Mouse (Mus musculus): ENCODE results near the gene Krt34. TPM values are rescaled to one million over a fixed set of nuclear protein-coding genes. Genes with fewer than 3 reads are reported as not detected.

Gene Krt34
- polyA plus RNA-seq (2012; fragmentation: generic; extraction: Trizol), result not detected

- H3K27me3 ChIP-seq (ENCODE audit: control insufficient read depth, insufficient read depth, insufficient read length), result no peaks in the 10 kb centered on the region
- H3K4me3 ChIP-seq, result no peak within 1 kb of the TSS
- no peaks in the 10 kb centered on the region for H3K36me3 ChIP-seq (ENCODE audit: control insufficient read depth, insufficient read depth)
- H3K4me2 ChIP-seq (ENCODE audit: low read depth), result no peak within 1 kb of the TSS
- H3K79me2 ChIP-seq (ENCODE audit: control insufficient read depth, insufficient read depth), result no peaks in the 10 kb centered on the region
- no peak within 1 kb of the TSS for H3ac ChIP-seq (ENCODE audit: control insufficient read depth, insufficient read length)
- TF ChIP-seq CEBPB (IDR thresholded peaks at IDR 0.05; ENCODE audit: insufficient read depth, poor library complexity, severe bottlenecking), result no peak
- no peak for TF ChIP-seq TCF12 (IDR thresholded peaks at IDR 0.05; ENCODE audit: insufficient read depth, poor library complexity, severe bottlenecking)
- no peak for TF ChIP-seq MYOD1 (IDR thresholded peaks at IDR 0.05; ENCODE audit: control insufficient read depth in 1 of 3, insufficient read length in 2 of 3, low read depth in 2 of 3)
- TF ChIP-seq SRF (IDR thresholded peaks at IDR 0.05; ENCODE audit: control insufficient read depth, insufficient read length, low read depth), result no peak
- no peak for TF ChIP-seq MYOG (IDR thresholded peaks at IDR 0.05; ENCODE audit: control insufficient read depth in 1 of 3, insufficient read depth in 1 of 3, insufficient read length in 2 of 3, low read depth in 2 of 3)
- no peak for TF ChIP-seq USF1 (IDR thresholded peaks at IDR 0.05; ENCODE audit: low read depth)
- TF ChIP-seq MAX (IDR thresholded peaks at IDR 0.05; ENCODE audit: low read depth), result no peak
- no peak for TF ChIP-seq REST (IDR thresholded peaks at IDR 0.05; ENCODE audit: insufficient read depth, insufficient read length)
- TF ChIP-seq TCF3 (IDR thresholded peaks at IDR 0.05; ENCODE audit: insufficient read length, low read depth), result no peak
Measured at GRCm38 (mm10) chr11:100041454-100041853, at the start of gene Krt34. Gene Krt34 (minus strand): TSS chr11:100041554.

GRCm38 (mm10) chr11:100088378-100089025 lies 47.1 kb upstream of the Krt34 start:
- H3K27me3 ChIP-seq (ENCODE audit: control insufficient read depth, insufficient read depth, insufficient read length), result peaks cover 9% of the 10 kb centered on the region
- H3K79me2 ChIP-seq (ENCODE audit: control insufficient read depth, insufficient read depth), result no peaks in the 10 kb centered on the region
- H3K4me3 ChIP-seq, result no peak overlapping the region
- no peak overlapping the region for H3K4me2 ChIP-seq (ENCODE audit: low read depth)
- no peak overlapping the region for H3ac ChIP-seq (ENCODE audit: control insufficient read depth, insufficient read length)
- no peak for TF ChIP-seq POLR2A (IDR thresholded peaks at IDR 0.05; ENCODE audit: insufficient read length, low read depth)
- no peak for TF ChIP-seq REST (IDR thresholded peaks at IDR 0.05; ENCODE audit: insufficient read depth, insufficient read length)
- TF ChIP-seq TCF12 (IDR thresholded peaks at IDR 0.05; ENCODE audit: insufficient read depth, poor library complexity, severe bottlenecking), result no peak
- TF ChIP-seq POLR2AphosphoS2 (IDR thresholded peaks at IDR 0.05; ENCODE audit: insufficient read length, low read depth), result no peak
- TF ChIP-seq MYOD1 (IDR thresholded peaks at IDR 0.05; ENCODE audit: control insufficient read depth in 1 of 3, insufficient read length in 2 of 3, low read depth in 2 of 3), result no peak
- no peak for TF ChIP-seq SRF (IDR thresholded peaks at IDR 0.05; ENCODE audit: control insufficient read depth, insufficient read length, low read depth)
- no peak for TF ChIP-seq TCF3 (IDR thresholded peaks at IDR 0.05; ENCODE audit: insufficient read length, low read depth)
- no peaks in the 10 kb centered on the region for H3K36me3 ChIP-seq (ENCODE audit: control insufficient read depth, insufficient read depth)

GRCm38 (mm10) chr11:100087861-100088260 lies 46.5 kb upstream of the Krt34 start, which contains the start of gene Krt32:
Gene Krt32 (minus strand): TSS chr11:100088226.
- Histone ChIP-seq H3K36me3 (ENCODE audit: control insufficient read depth, insufficient read depth) (no peaks in the 10 kb centered on the region), H3ac (ENCODE audit: control insufficient read depth, insufficient read length) (no peak within 1 kb of the TSS), H3K4me2 (ENCODE audit: low read depth) (no peak within 1 kb of the TSS), H3K79me2 (ENCODE audit: control insufficient read depth, insufficient read depth) (no peaks in the 10 kb centered on the region), H3K4me3 (no peak within 1 kb of the TSS), H3K27me3 (ENCODE audit: control insufficient read depth, insufficient read depth, insufficient read length) (peaks cover 9% of the 10 kb centered on the region)
- TF ChIP-seq POLR2A (IDR thresholded peaks at IDR 0.05; ENCODE audit: insufficient read length, low read depth) (no peak), MYOG (IDR thresholded peaks at IDR 0.05; ENCODE audit: control insufficient read depth in 1 of 3, insufficient read depth in 1 of 3, insufficient read length in 2 of 3, low read depth in 2 of 3) (no peak), CEBPB (IDR thresholded peaks at IDR 0.05; ENCODE audit: insufficient read depth, poor library complexity, severe bottlenecking) (no peak), TCF3 (IDR thresholded peaks at IDR 0.05; ENCODE audit: insufficient read length, low read depth) (no peak), MAX (IDR thresholded peaks at IDR 0.05; ENCODE audit: low read depth) (no peak), SRF (IDR thresholded peaks at IDR 0.05; ENCODE audit: control insufficient read depth, insufficient read length, low read depth) (no peak), E2F4 (IDR thresholded peaks at IDR 0.05; ENCODE audit: insufficient read depth) (no peak), MYOD1 (IDR thresholded peaks at IDR 0.05; ENCODE audit: control insufficient read depth in 1 of 3, insufficient read length in 2 of 3, low read depth in 2 of 3) (no peak), USF1 (IDR thresholded peaks at IDR 0.05; ENCODE audit: low read depth) (no peak)

- H3K79me2 ChIP-seq (ENCODE audit: control insufficient read depth, insufficient read depth), result no peaks in the 10 kb centered on the region
- no peak for TF ChIP-seq REST (IDR thresholded peaks at IDR 0.05; ENCODE audit: insufficient read depth, insufficient read length)
- TF ChIP-seq MAX (IDR thresholded peaks at IDR 0.05; ENCODE audit: low read depth), result no peak
- TF ChIP-seq MYOD1 (IDR thresholded peaks at IDR 0.05; ENCODE audit: control insufficient read depth in 1 of 3, insufficient read length in 2 of 3, low read depth in 2 of 3), result no peak
- TF ChIP-seq CEBPB (IDR thresholded peaks at IDR 0.05; ENCODE audit: insufficient read depth, poor library complexity, severe bottlenecking), result no peak
- no peak for TF ChIP-seq POLR2AphosphoS2 (IDR thresholded peaks at IDR 0.05; ENCODE audit: insufficient read length, low read depth)
- no peak for TF ChIP-seq USF1 (IDR thresholded peaks at IDR 0.05; ENCODE audit: low read depth)
- TF ChIP-seq E2F4 (IDR thresholded peaks at IDR 0.05; ENCODE audit: insufficient read depth), result no peak
- TF ChIP-seq TCF3 (IDR thresholded peaks at IDR 0.05; ENCODE audit: insufficient read length, low read depth), result no peak
- no peak for TF ChIP-seq TCF12 (IDR thresholded peaks at IDR 0.05; ENCODE audit: insufficient read depth, poor library complexity, severe bottlenecking)
- TF ChIP-seq MYOG (IDR thresholded peaks at IDR 0.05; ENCODE audit: control insufficient read depth in 1 of 3, insufficient read depth in 1 of 3, insufficient read length in 2 of 3, low read depth in 2 of 3), result no peak
- TF ChIP-seq SRF (IDR thresholded peaks at IDR 0.05; ENCODE audit: control insufficient read depth, insufficient read length, low read depth), result no peak
- no peak for TF ChIP-seq POLR2A (IDR thresholded peaks at IDR 0.05; ENCODE audit: insufficient read length, low read depth)
- no peaks in the 10 kb centered on the region for H3K27me3 ChIP-seq (ENCODE audit: control insufficient read depth, insufficient read depth, insufficient read length)
- no peaks in the 10 kb centered on the region for H3K36me3 ChIP-seq (ENCODE audit: control insufficient read depth, insufficient read depth)
- H3K4me3 ChIP-seq, result no peak overlapping the region
- no peak overlapping the region for H3K4me2 ChIP-seq (ENCODE audit: low read depth)
- no peak overlapping the region for H3ac ChIP-seq (ENCODE audit: control insufficient read depth, insufficient read length)
Measured at GRCm38 (mm10) chr11:100073873-100074272, 32.5 kb upstream of the Krt34 start.
